Mouse (Mus musculus) embryonic facial prominence, embryonic 15.5 days (tissue): ENCODE data around the gene Fam174a. TPM values are rescaled to one million over a fixed set of nuclear protein-coding genes. Genes with fewer than 3 reads are reported as not detected.

Experiments used
- ATAC-seq: fragments of 200-750 bp; cut with Nextera tagmentation; 2 replicates; pipeline ENCODE4 v1.8.0; 2017; ENCODE audit warnings: low read depth, moderate TSS enrichment; ENCODE audit not compliant: insufficient number of reproducible peaks, low FRiP score, low TSS enrichment
- H3K27ac ChIP-seq: fragments of 300-500 bp; sonication (generic); replicated peaks from 2 replicates; pipeline ENCODE4 v1.5.1; 2015; ENCODE audit warnings: mild to moderate bottlenecking, inconsistent platforms
- H3K27me3 ChIP-seq: fragments of 300-500 bp; sonication (generic); 2 replicates; pipeline ENCODE4 v1.6.1; 2015; ENCODE audit warnings: inconsistent platforms
- H3K36me3 ChIP-seq: fragments of 300-500 bp; sonication (generic); 2 replicates; pipeline ENCODE4 v1.6.1; 2015; ENCODE audit warnings: mild to moderate bottlenecking, inconsistent platforms
- H3K4me1 ChIP-seq: fragments of 300-500 bp; sonication (generic); 2 replicates; pipeline ENCODE4 v1.6.1; 2015; ENCODE audit warnings: inconsistent platforms
- H3K4me2 ChIP-seq: fragments of 300-500 bp; sonication (generic); replicated peaks from 2 replicates; pipeline ENCODE4 v1.6.1; 2015; ENCODE audit warnings: mild to moderate bottlenecking, inconsistent platforms
- H3K4me3 ChIP-seq: fragments of 300-500 bp; sonication (generic); replicated peaks from 2 replicates; pipeline ENCODE4 v1.5.1; 2015; ENCODE audit warnings: mild to moderate bottlenecking, inconsistent platforms
- H3K9ac ChIP-seq: fragments of 300-500 bp; sonication (generic); 2 replicates; pipeline ENCODE4 v1.6.1; 2015; ENCODE audit warnings: inconsistent platforms
- H3K9me3 ChIP-seq: fragments of 300-500 bp; sonication (generic); replicated peaks from 2 replicates; pipeline ENCODE4 v1.6.1; 2016; ENCODE audit warnings: inconsistent platforms
- WGBS: fragments of 180-500 bp; shearing (Covaris S2); methylation state at CpG from one replicate; pipeline ENCODE4 v1.1.7; 2015; 5-methylcytosine and 5-hydroxymethylcytosine counted together
- polyA plus RNA-seq: library from polyadenylated mRNA; unstranded; fragments of >200 nt; fragmentation: Nextera tagmentation; extraction: Ambion mirVana; gene quantifications from 2 replicates; pipeline ENCODE4 v1.2.1, GENCODE M21; 2015

Gene Fam174a
- polyA plus RNA-seq: 29.9 and 32.0 TPM in 2 replicates

DNA sequence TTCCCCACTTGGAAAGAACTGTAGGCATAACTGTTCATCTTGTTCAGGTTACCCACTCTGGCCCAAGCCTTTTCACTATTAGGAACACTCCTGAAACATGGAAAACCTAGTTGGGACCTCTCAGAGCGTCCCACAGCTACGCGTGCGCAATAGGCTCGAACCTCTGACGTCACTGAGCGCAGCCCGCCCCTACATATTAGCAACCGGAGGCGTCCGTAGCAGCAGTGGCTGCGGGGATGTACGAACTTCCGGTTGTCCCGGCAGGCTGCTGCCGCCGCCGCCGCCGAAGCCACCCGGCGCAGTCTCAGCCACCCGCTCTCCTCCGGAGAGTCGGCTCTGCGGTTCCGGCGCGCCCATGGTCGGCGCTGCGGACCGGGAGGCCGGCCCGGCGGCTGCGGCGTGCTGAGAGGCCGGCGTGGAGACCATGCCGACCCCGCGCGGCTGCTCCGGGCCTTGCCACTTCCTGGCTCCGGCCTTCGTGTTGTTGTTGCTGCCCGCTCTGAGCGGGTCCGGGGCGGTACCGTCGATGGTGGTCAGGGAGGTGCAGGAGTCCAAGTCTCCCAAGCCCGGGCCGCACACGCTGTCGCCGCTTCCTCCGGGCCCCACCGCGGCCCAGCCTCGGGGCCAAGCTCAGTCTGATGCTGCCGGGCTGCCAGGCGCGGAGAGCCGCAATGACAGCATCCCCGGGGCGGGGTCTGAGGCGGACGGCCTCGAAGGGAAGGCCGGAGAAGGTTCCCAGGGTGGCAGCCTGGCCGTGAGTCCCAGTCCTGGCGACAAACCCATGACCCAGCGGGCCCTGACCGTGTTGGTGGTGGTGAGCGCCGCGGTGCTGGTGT, at the start of gene Fam174a:
Fam174a (plus strand) TSS at position 231 of the 836 bp plus-strand sequence.
- Histone ChIP-seq H3K27me3 (no peaks in the 10 kb centered on the region), H3K4me2 (peak within 1 kb of the TSS; percentile 92), H3K9me3 (no peaks in the 10 kb centered on the region), H3K9ac (peak within 1 kb of the TSS; percentile 82), H3K36me3 (no peaks in the 10 kb centered on the region), H3K4me3 (peak within 1 kb of the TSS; percentile 94), H3K4me1 (peaks cover 7% of the 10 kb centered on the region), H3K27ac (peak within 1 kb of the TSS; percentile 84)
- under 1% methylated on average over 79 of the region's 79 CpGs for whole genome bisulfite sequencing
- peak; percentile 98 for ATAC-seq

DNA sequence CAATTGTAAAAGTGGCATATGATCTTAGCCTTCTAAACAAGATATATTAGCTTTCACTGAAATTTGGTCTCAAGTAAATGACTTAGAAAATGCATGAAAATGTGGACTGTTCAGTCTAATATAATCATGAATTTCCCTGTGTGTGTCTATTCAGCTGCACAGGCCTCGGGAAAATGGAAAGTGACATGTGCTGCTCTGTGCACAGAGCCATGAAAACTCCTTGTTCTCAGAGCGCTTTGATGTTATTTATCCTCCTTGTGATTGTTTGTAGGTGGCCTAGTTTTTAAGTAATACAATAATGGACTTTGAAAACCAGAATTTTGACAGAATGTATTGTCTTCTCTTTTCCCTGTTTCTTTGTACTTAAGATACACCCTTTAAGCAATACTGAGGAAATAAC, 49.6 kb upstream of the Fam174a start:
- Histone ChIP-seq H3K9ac (no peak overlapping the region), H3K27ac (no peak overlapping the region), H3K4me1 (no peaks in the 10 kb centered on the region), H3K4me3 (no peak overlapping the region), H3K4me2 (no peak overlapping the region), H3K27me3 (no peaks in the 10 kb centered on the region), H3K36me3 (no peaks in the 10 kb centered on the region), H3K9me3 (no peaks in the 10 kb centered on the region)
- 47% methylated on average over 2 of the region's 2 CpGs for WGBS
- no peak for ATAC-seq

DNA sequence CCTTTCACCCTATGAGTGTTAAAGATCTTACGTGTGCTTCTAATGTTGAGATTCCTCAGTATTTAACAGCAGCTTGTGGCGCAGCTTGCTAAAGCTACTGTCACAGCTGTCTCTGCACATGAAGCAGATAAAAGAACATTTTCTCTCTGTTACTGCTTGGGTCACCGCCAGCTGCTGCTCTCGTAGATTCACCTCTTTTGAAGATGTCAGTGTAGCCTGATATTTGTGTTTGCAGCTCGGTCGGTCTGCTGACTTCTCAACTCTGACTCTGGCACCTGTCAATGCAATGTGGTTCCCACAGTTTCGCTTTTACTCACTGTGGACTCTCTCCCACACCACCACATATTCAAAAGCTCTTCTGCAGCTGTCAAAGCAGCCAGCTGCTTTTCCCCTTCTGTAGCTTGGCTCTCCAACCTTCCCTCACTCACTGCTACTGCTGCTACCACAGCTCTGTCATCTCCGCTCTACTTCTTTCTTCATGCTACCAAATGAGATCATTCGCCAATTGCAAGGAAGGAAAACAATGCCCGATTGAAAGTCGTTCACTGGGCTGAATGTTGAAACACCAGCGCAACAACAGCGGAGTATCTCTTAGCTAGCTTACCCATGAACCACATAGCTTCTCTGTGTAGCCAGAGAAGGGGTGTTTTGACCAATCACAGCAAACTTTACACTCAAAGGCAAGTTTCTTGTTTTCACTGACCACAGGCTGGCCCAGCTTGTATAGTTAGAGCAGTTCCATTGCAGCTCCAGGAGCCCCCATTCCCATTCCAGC, 45.3 kb upstream of the Fam174a start:
- peak; percentile 57; the same call in 1 of the 2 replicates for ATAC-seq
- no peak overlapping the region for H3K4me3 ChIP-seq
- peak overlapping the region; percentile 6; the same call in 1 of the 2 replicates for H3K4me2 ChIP-seq
- H3K4me1 ChIP-seq: no peaks in the 10 kb centered on the region
- no peaks in the 10 kb centered on the region for H3K27me3 ChIP-seq
- WGBS: 55% methylated on average over 13 of the region's 13 CpGs
- H3K9me3 ChIP-seq: no peaks in the 10 kb centered on the region
- H3K27ac ChIP-seq: peak overlapping the region; percentile 34; the same call in 1 of the 2 replicates
- H3K36me3 ChIP-seq: no peaks in the 10 kb centered on the region
- no peak overlapping the region for H3K9ac ChIP-seq

DNA sequence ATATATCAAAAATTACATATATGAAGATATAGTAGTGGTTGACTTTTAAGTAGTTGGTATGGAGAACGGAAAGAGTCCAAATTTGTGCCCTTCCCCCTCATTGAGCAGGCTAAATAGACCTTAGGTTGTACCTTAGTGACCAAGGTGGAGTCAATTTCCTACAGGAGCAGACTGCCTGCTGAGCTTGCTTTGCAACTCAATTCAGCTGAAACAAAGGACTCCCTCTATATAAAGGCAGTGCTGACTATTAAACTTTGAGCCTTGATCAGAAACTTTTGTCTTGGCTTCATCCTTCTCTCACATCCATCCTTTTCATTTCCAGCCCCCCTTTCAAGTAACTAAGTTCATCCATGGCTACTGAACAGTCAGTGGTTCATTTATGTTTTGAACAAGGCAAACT, 40.1 kb upstream of the Fam174a start:
- no peaks in the 10 kb centered on the region for H3K4me1 ChIP-seq

DNA sequence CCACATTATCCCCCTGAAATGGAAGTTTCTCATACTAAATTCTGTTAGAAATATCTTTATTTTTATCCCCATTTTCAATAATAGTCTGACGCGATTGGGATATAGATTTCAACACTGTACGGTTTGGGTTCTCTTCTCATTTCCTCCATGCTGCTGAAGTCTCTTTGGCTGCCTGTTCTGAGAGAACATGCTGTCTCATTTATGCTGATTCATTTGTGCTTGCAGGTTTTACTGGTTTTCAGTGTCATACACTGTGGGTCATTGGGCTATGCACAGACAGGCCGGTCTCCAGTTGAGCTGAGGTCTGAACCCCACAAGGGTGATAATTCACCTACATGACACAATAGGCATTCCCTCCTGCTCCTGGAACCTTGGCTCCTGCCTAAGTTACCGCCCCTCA, 5.1 kb upstream of the Fam174a start:
- Histone ChIP-seq H3K4me2 (no peak overlapping the region), H3K9ac (no peak overlapping the region), H3K4me3 (no peak overlapping the region), H3K27me3 (no peaks in the 10 kb centered on the region), H3K27ac (no peak overlapping the region), H3K36me3 (no peaks in the 10 kb centered on the region), H3K9me3 (no peaks in the 10 kb centered on the region), H3K4me1 (no peaks in the 10 kb centered on the region)
- WGBS: 77% methylated on average over 5 of the region's 5 CpGs
- ATAC-seq: no peak

More for the DNA sequence above, 40.1 kb upstream of the Fam174a start:
- Histone ChIP-seq H3K9ac (no peak overlapping the region), H3K27ac (no peak overlapping the region), H3K9me3 (no peaks in the 10 kb centered on the region), H3K36me3 (no peaks in the 10 kb centered on the region), H3K4me3 (no peak overlapping the region), H3K27me3 (no peaks in the 10 kb centered on the region), H3K4me2 (no peak overlapping the region)
- ATAC-seq: no peak
- WGBS: 55% methylated on average over 1 of the region's 1 CpGs

DNA sequence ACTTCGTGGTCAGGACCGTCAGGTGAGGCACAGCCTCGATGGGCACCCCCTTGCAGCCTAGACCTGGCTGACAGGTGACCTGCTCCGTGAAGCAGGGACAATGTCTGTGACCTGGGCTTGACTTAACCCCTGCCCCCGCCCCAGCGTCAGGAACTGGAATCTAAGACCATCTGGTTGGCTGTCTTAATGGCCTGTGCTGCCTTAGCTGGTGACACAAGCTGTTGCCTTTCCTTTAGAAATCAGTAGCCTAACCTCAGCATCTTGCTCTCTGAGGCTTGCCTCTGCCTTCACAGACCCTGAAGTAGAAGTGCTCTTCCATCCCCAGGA, 769 bp downstream of the Fam174a start:
- ATAC-seq: no peak
- Histone ChIP-seq H3K27ac (peak overlapping the region; percentile 84), H3K4me1 (peaks cover 7% of the 10 kb centered on the region), H3K4me2 (peak overlapping the region; percentile 92), H3K4me3 (peak overlapping the region; percentile 94), H3K9ac (peak overlapping the region; percentile 82), H3K9me3 (no peaks in the 10 kb centered on the region), H3K36me3 (no peaks in the 10 kb centered on the region), H3K27me3 (no peaks in the 10 kb centered on the region)
- 1% methylated on average over 6 of the region's 6 CpGs for WGBS

DNA sequence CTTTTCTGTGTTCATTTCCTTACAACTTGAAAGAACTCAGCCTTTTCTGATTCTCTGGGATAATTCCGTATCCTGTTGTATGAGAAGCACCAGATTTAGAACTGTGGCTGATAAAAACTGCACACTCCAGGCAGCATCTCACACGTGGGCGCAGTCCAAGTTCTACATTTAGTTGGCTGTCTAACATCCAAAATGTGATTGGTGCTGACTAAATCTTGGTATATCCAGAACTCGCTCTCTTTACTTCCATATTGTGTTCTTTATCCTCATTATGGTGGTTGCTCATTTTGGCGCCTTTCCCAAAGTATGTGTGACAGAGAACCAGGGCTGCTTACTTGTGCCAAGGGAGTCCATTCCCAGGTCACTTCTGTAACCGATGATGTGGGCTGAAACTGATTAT, 2.6 kb downstream of the Fam174a start:
- no peak overlapping the region for H3K4me2 ChIP-seq
- 82% methylated on average over 6 of the region's 6 CpGs for WGBS
- no peak overlapping the region for H3K27ac ChIP-seq
- no peaks in the 10 kb centered on the region for H3K27me3 ChIP-seq
- H3K9me3 ChIP-seq: no peaks in the 10 kb centered on the region
- no peak overlapping the region for H3K4me3 ChIP-seq
- H3K4me1 ChIP-seq: peaks cover 7% of the 10 kb centered on the region
- H3K36me3 ChIP-seq: no peaks in the 10 kb centered on the region
- no peak for ATAC-seq
- no peak overlapping the region for H3K9ac ChIP-seq

DNA sequence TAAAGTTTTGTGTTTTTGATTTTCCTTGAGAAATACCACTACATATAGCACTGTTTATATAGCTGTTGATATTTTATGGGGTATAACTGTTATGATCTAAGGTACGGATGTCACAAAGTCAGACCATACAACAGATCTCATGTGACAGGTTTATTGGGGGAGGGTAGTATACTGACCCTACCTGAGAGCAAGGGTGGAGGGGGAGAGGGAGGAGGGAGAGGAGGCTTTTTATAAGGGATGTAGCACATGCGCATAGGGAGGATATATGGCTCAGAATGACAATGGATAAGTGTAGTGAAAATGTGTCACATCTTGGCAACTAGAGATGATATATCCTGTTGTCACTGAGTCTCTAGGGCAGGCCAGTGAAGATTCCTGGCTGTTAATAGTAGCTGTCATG, 8.8 kb downstream of the Fam174a start:
- 91% methylated on average over 2 of the region's 2 CpGs for WGBS
- peaks cover 12% of the 10 kb centered on the region for H3K36me3 ChIP-seq
- H3K9ac ChIP-seq: no peak overlapping the region
- no peaks in the 10 kb centered on the region for H3K4me1 ChIP-seq
- H3K27me3 ChIP-seq: no peaks in the 10 kb centered on the region
- ATAC-seq: no peak
- no peak overlapping the region for H3K4me2 ChIP-seq
- H3K9me3 ChIP-seq: no peaks in the 10 kb centered on the region
- no peak overlapping the region for H3K4me3 ChIP-seq
- H3K27ac ChIP-seq: no peak overlapping the region

DNA sequence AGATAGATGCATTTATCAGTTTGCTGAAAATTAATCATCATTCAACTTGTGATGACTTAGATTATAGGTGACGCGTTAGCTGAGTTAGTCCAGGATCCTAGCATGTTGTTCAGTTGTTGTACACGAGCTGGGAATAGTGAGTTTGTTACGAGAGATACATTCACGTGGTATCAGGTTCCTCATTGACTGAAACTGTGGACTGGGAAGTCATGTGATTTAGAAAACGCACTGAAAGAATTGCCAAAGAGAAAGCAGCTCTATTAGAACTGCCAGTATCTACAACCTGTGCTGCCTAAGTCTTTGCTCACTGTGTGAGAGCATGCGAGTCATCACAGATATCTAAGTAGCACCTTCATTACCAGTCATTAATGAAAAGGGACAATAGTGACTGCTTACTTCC, 9.6 kb downstream of the Fam174a start:
- no peak overlapping the region for H3K27ac ChIP-seq
- no peak overlapping the region for H3K9ac ChIP-seq
- H3K36me3 ChIP-seq: peaks cover 12% of the 10 kb centered on the region
- no peak for ATAC-seq
- H3K9me3 ChIP-seq: no peaks in the 10 kb centered on the region
- H3K4me2 ChIP-seq: no peak overlapping the region
- 78% methylated on average over 7 of the region's 7 CpGs for WGBS
- no peak overlapping the region for H3K4me3 ChIP-seq
- H3K27me3 ChIP-seq: no peaks in the 10 kb centered on the region
- H3K4me1 ChIP-seq: no peaks in the 10 kb centered on the region

DNA sequence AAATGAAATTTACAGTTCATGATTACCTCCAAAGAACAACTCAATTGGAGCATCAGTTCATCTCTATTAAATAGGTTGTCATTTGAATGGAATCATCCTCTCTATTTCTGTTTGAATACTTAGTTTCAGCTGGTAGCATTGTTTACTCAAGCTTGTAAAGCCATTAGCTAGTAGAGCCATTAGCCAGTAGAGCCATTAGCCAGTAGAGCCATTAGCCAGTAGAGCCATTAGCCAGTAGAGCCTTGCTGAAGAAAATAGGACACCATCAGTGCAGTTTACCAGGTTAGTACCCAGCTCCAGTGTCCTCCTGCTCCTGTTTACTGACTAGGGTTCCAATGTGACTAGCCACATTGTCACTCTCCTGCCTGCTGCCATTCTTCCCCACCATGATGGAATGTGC, 13.4 kb downstream of the Fam174a start:
- H3K4me1 ChIP-seq: no peaks in the 10 kb centered on the region
- H3K9ac ChIP-seq: no peak overlapping the region
- no peaks in the 10 kb centered on the region for H3K9me3 ChIP-seq
- no peak overlapping the region for H3K27ac ChIP-seq
- no peak overlapping the region for H3K4me2 ChIP-seq
- ATAC-seq: no peak
- no peak overlapping the region for H3K4me3 ChIP-seq
- H3K36me3 ChIP-seq: peaks cover 12% of the 10 kb centered on the region
- H3K27me3 ChIP-seq: no peaks in the 10 kb centered on the region

DNA sequence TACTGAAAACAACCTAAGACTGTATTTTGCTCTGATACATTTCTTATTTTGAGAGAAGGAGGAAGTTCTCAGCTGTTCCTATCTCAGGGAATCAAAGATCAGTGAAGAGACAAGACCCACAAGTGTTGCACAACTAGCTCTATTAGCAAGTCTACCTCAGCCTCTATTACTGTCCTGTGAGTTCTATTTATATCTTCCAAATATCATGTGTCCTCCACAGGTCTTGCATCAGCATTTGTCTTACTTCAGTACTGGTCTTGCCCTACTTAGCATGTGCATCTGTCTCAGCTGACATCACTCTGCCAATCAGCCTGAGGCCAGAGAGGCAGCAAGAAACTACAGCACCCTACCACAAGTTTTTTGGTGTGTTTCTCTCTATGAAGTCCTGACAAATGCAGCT, 26.2 kb downstream of the Fam174a start:
- Histone ChIP-seq H3K9ac (no peak overlapping the region), H3K27ac (no peak overlapping the region), H3K4me3 (no peak overlapping the region), H3K36me3 (no peaks in the 10 kb centered on the region), H3K9me3 (no peaks in the 10 kb centered on the region), H3K4me1 (no peaks in the 10 kb centered on the region), H3K27me3 (no peaks in the 10 kb centered on the region), H3K4me2 (no peak overlapping the region)
- ATAC-seq: no peak
